Mouse (Mus musculus) kidney, adult 10 weeks (tissue): ENCODE results near the gene Me1. TPM values are rescaled to one million over a fixed set of nuclear protein-coding genes. Genes with fewer than 3 reads are reported as not detected.

Experiments
- polyA plus RNA-seq: library from polyadenylated mRNA; stranded (reverse); fragments of 350-450 nt; fragmentation: Illumina TruSeq; extraction: RNeasy Lipid Tissue Mini Kit (QIAGEN cat#74804); gene quantifications from one replicate; pipeline ENCODE4 v1.2.3, GENCODE M21; 2014; ENCODE audit warnings: low read depth, low replicate concordance

Gene Me1
- 374 TPM for polyA plus RNA-seq

GRCm38 (mm10) chr9:86695818-86696261 is at the start of gene Me1:
TSS of gene Me1 (minus strand) at chr9:86695953.

GRCm38 (mm10) chr9:86742959-86743911 is 47.5 kb upstream of the Me1 start, which contains the start of gene Prss35:
TSS of gene Prss35 (plus strand) at chr9:86743649.

GRCm38 (mm10) chr9:86571540-86572135 is 124.1 kb downstream of the Me1 start, which contains the start of the genes Pgm3 and Rwdd2a:
TSS of gene Pgm3 (minus strand) at chr9:86571842.
TSS of gene Rwdd2a (plus strand) at chr9:86571991.

Other genes starting within 250 kb of the Me1 start
- 1.5 TPM for gene Ube2cbp, start 231.0 kb downstream of the Me1 start, polyA plus RNA-seq
- 27.3 TPM for gene Dop1a, start 228.8 kb downstream of the Me1 start, polyA plus RNA-seq
- 36.1 TPM for gene Pgm3, start 124.1 kb downstream of the Me1 start, polyA plus RNA-seq
- gene Rwdd2a, start 124.0 kb downstream of the Me1 start, polyA plus RNA-seq = 3.7 TPM
- not detected for gene Prss35, start 47.7 kb upstream of the Me1 start, polyA plus RNA-seq
- gene Snap91, start 184.7 kb upstream of the Me1 start, polyA plus RNA-seq = 0.57 TPM